Mouse (Mus musculus) brain, embryonic 14.5 days (tissue): ENCODE measurements around the gene Camk2b.

ENCODE experiments used
- CTCF ChIP-seq: fragments of 200-500 bp; IDR thresholded peaks from 2 replicates; pipeline ENCODE4 v1.5.1; 2012; ENCODE audit warnings: inconsistent platforms, mild to moderate bottlenecking, moderate library complexity, borderline replicate concordance; ENCODE audit not compliant: insufficient read depth, insufficient read length; ENCODE audit errors: extremely low read depth
- POLR2A ChIP-seq: fragments of 200-500 bp; IDR thresholded peaks from 2 replicates; pipeline ENCODE4 v1.6.1; 2012; ENCODE audit warnings: mild to moderate bottlenecking, inconsistent platforms, borderline replicate concordance; ENCODE audit not compliant: poor library complexity, insufficient read depth, insufficient read length, severe bottlenecking; ENCODE audit errors: extremely low read depth

DNA sequence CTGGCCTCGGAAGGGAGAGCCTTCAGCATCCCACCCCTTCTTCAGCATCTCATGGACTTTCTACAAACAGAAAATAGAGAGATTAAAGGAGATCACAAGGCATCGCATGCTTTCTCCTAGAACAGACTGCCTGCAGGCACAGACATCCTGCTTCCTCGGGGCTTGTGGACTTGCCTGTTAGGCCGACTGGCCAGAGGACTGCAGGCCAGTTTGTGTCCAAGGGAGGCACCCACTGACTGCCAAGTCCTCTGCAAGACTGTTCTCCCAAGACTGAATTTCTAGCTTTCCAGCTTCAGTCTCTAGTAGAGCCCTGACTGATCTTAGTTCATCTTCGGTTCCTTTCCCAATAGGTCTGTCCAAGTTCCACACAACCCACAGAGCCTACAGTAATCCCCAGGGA lies 42.1 kb upstream of the Camk2b start:
- TF ChIP-seq CTCF = no peak
- no peak for TF ChIP-seq POLR2A
